Mouse (Mus musculus): Measurements from ENCODE around the gene Tcf3. TPM values are rescaled to one million over a fixed set of nuclear protein-coding genes. Genes with fewer than 3 reads are reported as not detected.

Gene Tcf3
- polyA plus RNA-seq, 1 experiment = 78.2 TPM

- Histone ChIP-seq H3K36me3 (ENCODE audit: control insufficient read depth, insufficient read depth, low read length, poor library complexity, severe bottlenecking) (no peaks in the 10 kb centered on the region), H3K4me3 (ENCODE audit: low read depth, low read length) (no peak overlapping the region), H3K4me1 (ENCODE audit: control insufficient read depth, insufficient read depth, low read length) (no peaks in the 10 kb centered on the region), H3K9ac (ENCODE audit: low read depth, poor library complexity, severe bottlenecking) (no peak overlapping the region), H3K9me3 (replicated peaks; ENCODE audit: control insufficient read depth, insufficient read depth, low read length, poor library complexity, severe bottlenecking) (no peaks in the 10 kb centered on the region), H3K27me3 (ENCODE audit: control insufficient read depth, insufficient read depth, low read length, poor library complexity, severe bottlenecking) (no peaks in the 10 kb centered on the region), H3K27ac (ENCODE audit: insufficient read depth, low read length) (no peak overlapping the region)
- TF ChIP-seq POLR2A (IDR thresholded peaks at IDR 0.05; ENCODE audit: insufficient read depth, low read length) = no peak
- TF ChIP-seq EP300 (IDR thresholded peaks at IDR 0.05; ENCODE audit: insufficient read depth, low read depth, low read length) = no peak
- no peak for TF ChIP-seq CTCF (IDR thresholded peaks at IDR 0.05; ENCODE audit: low read depth, low read length)
Measured at GRCm38 (mm10) chr10:80443575-80444278, 10.3 kb upstream of the Tcf3 start.

DNA sequence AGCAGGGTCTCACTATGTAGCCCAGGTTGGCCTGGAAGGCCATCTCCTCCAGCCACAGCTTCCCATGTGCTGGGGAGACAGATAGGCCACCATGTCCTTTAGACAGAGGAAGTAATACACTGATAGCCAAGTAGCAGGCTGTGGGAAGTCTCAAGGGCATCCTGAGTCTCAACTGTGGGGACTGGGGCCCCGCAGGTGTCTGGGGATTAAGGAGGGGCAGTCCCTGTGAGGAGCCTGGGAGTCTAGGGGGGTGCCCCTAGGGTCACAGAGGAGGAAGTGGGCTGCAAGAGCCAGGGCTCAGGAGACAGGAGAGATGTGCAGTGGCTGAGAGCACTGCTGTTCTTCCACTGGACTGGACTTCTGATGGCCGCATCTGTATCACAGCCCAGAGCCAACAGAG, 9.5 kb upstream of the Tcf3 start:
- H3K9ac ChIP-seq (ENCODE audit: low read depth, poor library complexity, severe bottlenecking) = no peak overlapping the region
- H3K27me3 ChIP-seq (ENCODE audit: control insufficient read depth, insufficient read depth, low read length, poor library complexity, severe bottlenecking) = no peaks in the 10 kb centered on the region
- TF ChIP-seq EP300 (IDR thresholded peaks at IDR 0.05; ENCODE audit: insufficient read depth, low read depth, low read length) (no peak), POLR2A (IDR thresholded peaks at IDR 0.05; ENCODE audit: insufficient read depth, low read length) (no peak), CTCF (IDR thresholded peaks at IDR 0.05; ENCODE audit: low read depth, low read length) (no peak)
- H3K27ac ChIP-seq (ENCODE audit: insufficient read depth, low read length) = no peak overlapping the region
- H3K4me1 ChIP-seq (ENCODE audit: control insufficient read depth, insufficient read depth, low read length) = no peaks in the 10 kb centered on the region
- no peaks in the 10 kb centered on the region for H3K36me3 ChIP-seq (ENCODE audit: control insufficient read depth, insufficient read depth, low read length, poor library complexity, severe bottlenecking)
- no peaks in the 10 kb centered on the region for H3K9me3 ChIP-seq (replicated peaks; ENCODE audit: control insufficient read depth, insufficient read depth, low read length, poor library complexity, severe bottlenecking)
- no peak overlapping the region for H3K4me3 ChIP-seq (ENCODE audit: low read depth, low read length)

DNA sequence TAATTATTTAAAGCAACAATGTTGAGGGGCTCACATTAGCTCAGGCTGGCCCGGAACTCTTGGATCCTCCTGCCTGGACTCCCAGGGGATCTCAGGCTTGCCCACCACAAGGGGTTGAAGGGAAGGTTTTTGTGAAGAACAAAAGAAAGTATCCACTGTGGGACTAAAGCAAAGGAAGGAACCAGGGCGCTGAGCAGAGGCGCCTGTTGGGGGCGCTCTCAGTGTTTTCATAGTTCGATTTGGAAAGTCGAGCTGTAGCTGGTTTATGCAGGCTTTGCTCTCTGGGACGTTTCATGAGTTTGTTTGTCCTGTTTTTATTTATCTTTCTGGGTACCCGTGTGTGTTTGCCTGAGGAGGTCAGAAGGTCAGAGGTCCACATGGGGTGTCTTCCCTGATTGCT, 8.2 kb upstream of the Tcf3 start:
- H3K9ac ChIP-seq (ENCODE audit: low read depth, poor library complexity, severe bottlenecking) = no peak overlapping the region
- H3K27me3 ChIP-seq (ENCODE audit: control insufficient read depth, insufficient read depth, low read length, poor library complexity, severe bottlenecking) = no peaks in the 10 kb centered on the region
- H3K27ac ChIP-seq (ENCODE audit: insufficient read depth, low read length) = no peak overlapping the region
- TF ChIP-seq CTCF (IDR thresholded peaks at IDR 0.05; ENCODE audit: low read depth, low read length) (peak; percentile 53), EP300 (IDR thresholded peaks at IDR 0.05; ENCODE audit: insufficient read depth, low read depth, low read length) (no peak)
- H3K4me1 ChIP-seq (ENCODE audit: control insufficient read depth, insufficient read depth, low read length) = no peaks in the 10 kb centered on the region
- H3K4me3 ChIP-seq (ENCODE audit: low read depth, low read length) = no peak overlapping the region
- no peaks in the 10 kb centered on the region for H3K36me3 ChIP-seq (ENCODE audit: control insufficient read depth, insufficient read depth, low read length, poor library complexity, severe bottlenecking)
- H3K9me3 ChIP-seq (replicated peaks; ENCODE audit: control insufficient read depth, insufficient read depth, low read length, poor library complexity, severe bottlenecking) = no peaks in the 10 kb centered on the region

- Histone ChIP-seq H3K36me3 (ENCODE audit: control insufficient read depth, insufficient read depth, low read length, poor library complexity, severe bottlenecking) (no peaks in the 10 kb centered on the region), H3K9me3 (replicated peaks; ENCODE audit: control insufficient read depth, insufficient read depth, low read length, poor library complexity, severe bottlenecking) (no peaks in the 10 kb centered on the region), H3K4me3 (ENCODE audit: low read depth, low read length) (no peak overlapping the region), H3K27me3 (ENCODE audit: control insufficient read depth, insufficient read depth, low read length, poor library complexity, severe bottlenecking) (no peaks in the 10 kb centered on the region), H3K4me1 (ENCODE audit: control insufficient read depth, insufficient read depth, low read length) (no peaks in the 10 kb centered on the region), H3K27ac (ENCODE audit: insufficient read depth, low read length) (no peak overlapping the region), H3K9ac (ENCODE audit: low read depth, poor library complexity, severe bottlenecking) (no peak overlapping the region)
- TF ChIP-seq EP300 (IDR thresholded peaks at IDR 0.05; ENCODE audit: insufficient read depth, low read depth, low read length) (no peak), POLR2A (IDR thresholded peaks at IDR 0.05; ENCODE audit: insufficient read depth, low read length) (no peak), CTCF (IDR thresholded peaks at IDR 0.05; ENCODE audit: low read depth, low read length) (no peak)
Measured at GRCm38 (mm10) chr10:80440031-80440430, 6.6 kb upstream of the Tcf3 start.

DNA sequence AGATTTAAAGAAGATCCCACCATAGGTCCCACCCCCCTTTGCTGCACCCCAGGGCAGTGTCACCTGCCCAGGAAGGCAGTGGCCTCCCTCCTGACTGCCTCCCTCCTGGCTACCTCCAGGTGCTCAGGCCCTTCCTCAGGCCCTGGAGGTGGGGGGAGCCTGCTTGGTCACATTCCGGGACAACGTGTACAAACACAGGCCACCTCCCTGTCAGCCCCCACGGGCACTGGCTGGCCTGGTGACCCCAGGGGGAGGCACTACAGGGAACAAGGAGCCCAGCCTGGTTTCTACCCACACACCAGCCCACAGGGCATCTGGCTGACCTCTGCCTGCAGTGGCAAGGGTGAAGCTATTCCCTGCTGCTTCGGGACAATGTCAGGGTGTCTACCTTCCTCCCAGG, 4.5 kb upstream of the Tcf3 start:
- peaks cover 3% of the 10 kb centered on the region for H3K4me1 ChIP-seq (ENCODE audit: control insufficient read depth, insufficient read depth, low read length)
- H3K9me3 ChIP-seq (replicated peaks; ENCODE audit: control insufficient read depth, insufficient read depth, low read length, poor library complexity, severe bottlenecking) = no peaks in the 10 kb centered on the region
- H3K27ac ChIP-seq (ENCODE audit: insufficient read depth, low read length) = no peak overlapping the region
- TF ChIP-seq POLR2A (IDR thresholded peaks at IDR 0.05; ENCODE audit: insufficient read depth, low read length) (no peak), EP300 (IDR thresholded peaks at IDR 0.05; ENCODE audit: insufficient read depth, low read depth, low read length) (no peak), CTCF (IDR thresholded peaks at IDR 0.05; ENCODE audit: low read depth, low read length) (no peak)
- no peak overlapping the region for H3K9ac ChIP-seq (ENCODE audit: low read depth, poor library complexity, severe bottlenecking)
- no peak overlapping the region for H3K4me3 ChIP-seq (ENCODE audit: low read depth, low read length)
- H3K27me3 ChIP-seq (ENCODE audit: control insufficient read depth, insufficient read depth, low read length, poor library complexity, severe bottlenecking) = no peaks in the 10 kb centered on the region
- no peaks in the 10 kb centered on the region for H3K36me3 ChIP-seq (ENCODE audit: control insufficient read depth, insufficient read depth, low read length, poor library complexity, severe bottlenecking)

DNA sequence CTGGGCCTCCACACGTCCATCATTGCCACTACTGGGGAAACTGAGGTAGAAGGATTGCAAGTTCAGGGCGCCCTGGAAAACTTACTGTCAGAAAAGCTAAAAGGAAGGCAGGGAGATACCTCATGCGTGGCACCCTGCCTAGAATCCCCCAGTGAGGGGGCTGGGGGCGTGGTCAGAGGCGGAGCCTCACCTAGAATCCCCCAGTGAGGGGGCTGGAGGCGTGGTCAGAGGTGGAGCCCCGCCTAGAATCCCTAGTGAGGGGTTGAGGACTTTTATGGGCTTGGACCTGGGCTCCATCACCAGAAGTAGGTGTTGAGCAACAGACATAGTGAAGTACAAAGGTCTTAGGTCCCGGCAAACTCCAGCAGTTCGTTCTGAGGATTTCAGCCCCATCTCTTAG, 2.8 kb upstream of the Tcf3 start:
- H3K9ac ChIP-seq (ENCODE audit: low read depth, poor library complexity, severe bottlenecking) = no peak overlapping the region
- 0 out of 2 replicates have a peak overlapping the region, but pooled peaks have one; percentile 2 for H3K27ac ChIP-seq (ENCODE audit: insufficient read depth, low read length)
- TF ChIP-seq POLR2A (IDR thresholded peaks at IDR 0.05; ENCODE audit: insufficient read depth, low read length) = peak; percentile 3
- TF ChIP-seq CTCF (IDR thresholded peaks at IDR 0.05; ENCODE audit: low read depth, low read length) = no peak
- no peak for TF ChIP-seq EP300 (IDR thresholded peaks at IDR 0.05; ENCODE audit: insufficient read depth, low read depth, low read length)
- peaks cover 3% of the 10 kb centered on the region for H3K4me1 ChIP-seq (ENCODE audit: control insufficient read depth, insufficient read depth, low read length)
- no peaks in the 10 kb centered on the region for H3K36me3 ChIP-seq (ENCODE audit: control insufficient read depth, insufficient read depth, low read length, poor library complexity, severe bottlenecking)
- no peaks in the 10 kb centered on the region for H3K9me3 ChIP-seq (replicated peaks; ENCODE audit: control insufficient read depth, insufficient read depth, low read length, poor library complexity, severe bottlenecking)
- no peaks in the 10 kb centered on the region for H3K27me3 ChIP-seq (ENCODE audit: control insufficient read depth, insufficient read depth, low read length, poor library complexity, severe bottlenecking)
- H3K4me3 ChIP-seq (ENCODE audit: low read depth, low read length) = peak overlapping the region; percentile 26

Data from ES-Bruce4 (cell line).